Mouse (Mus musculus): ENCODE data around the gene Sec31a. TPM values are rescaled to one million over a fixed set of nuclear protein-coding genes. Genes with fewer than 3 reads are reported as not detected.
"Not testable (repeated sequence)": the region's sequence is repeated elsewhere in the genome, so short reads cannot be mapped to it uniquely, and the experiment has no call there.

The Sec31a gene
- polyA plus RNA-seq, 1 experiment from 2014 or later, result 54.7 TPM

DNA sequence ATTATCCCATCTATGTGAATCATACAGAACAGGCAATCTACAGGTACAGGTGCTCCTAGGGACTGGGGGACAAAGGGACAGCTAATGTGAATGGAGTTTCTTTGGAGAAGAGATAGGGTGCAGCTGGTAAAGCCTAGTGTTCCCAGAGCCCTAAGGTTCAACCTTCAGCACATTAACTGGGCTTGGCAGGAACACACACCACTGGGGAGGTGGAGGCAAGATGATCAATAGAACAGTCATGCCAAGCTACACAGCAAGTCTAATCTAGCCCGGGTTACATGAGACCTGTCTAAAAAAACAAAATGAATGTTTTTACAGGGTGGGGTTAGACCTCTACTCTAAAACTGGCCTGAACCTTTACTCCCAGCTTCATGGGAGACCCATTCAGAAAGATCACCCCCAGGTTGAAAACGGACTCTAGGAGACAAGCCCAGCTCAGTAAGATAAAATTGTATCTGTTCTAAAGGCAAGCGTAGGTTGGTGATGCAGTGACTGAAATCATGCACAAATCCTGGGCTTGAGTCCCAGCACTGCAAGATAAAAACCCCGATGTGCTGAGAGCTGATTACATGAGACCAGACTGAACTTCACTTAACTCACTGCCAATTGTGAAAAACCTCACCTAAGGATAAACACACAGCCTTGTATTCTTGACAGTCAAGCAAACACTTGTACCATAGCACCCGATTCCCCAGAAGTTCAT, 12.1 kb upstream of the Sec31a start:
- Histone ChIP-seq H3K4me1 (ENCODE audit: insufficient read depth) (peaks cover 38% of the 10 kb centered on the region), H3K9ac (replicated peaks) (peak overlapping the region; percentile 83), H3K4me2 (ENCODE audit: low read depth, low read length) (peak overlapping the region; percentile 95), H3K27me3 (ENCODE audit: insufficient read depth, low read length) (no peaks in the 10 kb centered on the region), H3K36me3 (replicated peaks; ENCODE audit: insufficient read depth, low read length) (peaks cover 17% of the 10 kb centered on the region), H3K4me3 (ENCODE audit: low read depth, low read length) (peak overlapping the region; percentile 69), H3K9me3 (ENCODE audit: low read length) (no peaks in the 10 kb centered on the region), H3K27ac (ENCODE audit: low read depth) (no peak overlapping the region)
- DNase-seq, result no peak
- 0 out of 2 replicates have a peak, but pooled peaks have one; percentile 21 for TF ChIP-seq EP300 (IDR thresholded peaks at IDR 0.05; ENCODE audit: low read depth)
- TF ChIP-seq CTCF (IDR thresholded peaks at IDR 0.05; ENCODE audit: low read depth), result no peak
- 6% methylated on average over 5 of the region's 5 CpGs for WGBS (ENCODE audit: insufficient replicate concordance)
- ATAC-seq, result no peak

DNA sequence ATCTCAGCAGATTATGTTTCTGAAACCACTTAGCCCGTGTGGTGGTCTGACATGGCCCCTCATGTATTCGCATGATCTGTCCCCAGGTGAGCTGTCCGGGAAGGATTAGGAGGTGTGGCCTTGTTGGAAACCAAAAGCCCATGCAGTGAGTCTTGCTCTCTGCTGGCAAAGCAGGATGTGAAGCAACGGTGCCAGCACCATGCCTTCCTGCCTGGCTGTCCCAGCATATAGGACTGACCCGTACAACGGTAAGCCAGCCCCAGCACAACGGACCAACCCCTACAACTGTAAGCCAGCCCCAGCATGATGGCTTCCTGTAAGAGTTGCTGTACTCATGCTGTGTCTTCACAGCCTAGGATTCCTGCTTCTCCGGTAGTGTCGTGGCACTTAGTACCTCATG, 11.2 kb upstream of the Sec31a start:
- no peak overlapping the region for H3K27ac ChIP-seq (ENCODE audit: low read depth)
- no peaks in the 10 kb centered on the region for H3K27me3 ChIP-seq (ENCODE audit: insufficient read depth, low read length)
- H3K4me3 ChIP-seq (ENCODE audit: low read depth, low read length), result peak overlapping the region; percentile 69
- H3K9me3 ChIP-seq (ENCODE audit: low read length), result no peaks in the 10 kb centered on the region
- ATAC-seq, result no peak
- no peak for DNase-seq
- 47% methylated on average over 9 of the region's 9 CpGs for WGBS (ENCODE audit: insufficient replicate concordance)
- peaks cover 38% of the 10 kb centered on the region for H3K4me1 ChIP-seq (ENCODE audit: insufficient read depth)
- peak overlapping the region; percentile 83; the same call in 1 of the 2 replicates for H3K9ac ChIP-seq (replicated peaks)
- H3K4me2 ChIP-seq (ENCODE audit: low read depth, low read length), result peak overlapping the region; percentile 95
- TF ChIP-seq CTCF (IDR thresholded peaks at IDR 0.05; ENCODE audit: low read depth) (no peak), EP300 (IDR thresholded peaks at IDR 0.05; ENCODE audit: low read depth) (no peak)
- peaks cover 23% of the 10 kb centered on the region for H3K36me3 ChIP-seq (replicated peaks; ENCODE audit: insufficient read depth, low read length)

DNA sequence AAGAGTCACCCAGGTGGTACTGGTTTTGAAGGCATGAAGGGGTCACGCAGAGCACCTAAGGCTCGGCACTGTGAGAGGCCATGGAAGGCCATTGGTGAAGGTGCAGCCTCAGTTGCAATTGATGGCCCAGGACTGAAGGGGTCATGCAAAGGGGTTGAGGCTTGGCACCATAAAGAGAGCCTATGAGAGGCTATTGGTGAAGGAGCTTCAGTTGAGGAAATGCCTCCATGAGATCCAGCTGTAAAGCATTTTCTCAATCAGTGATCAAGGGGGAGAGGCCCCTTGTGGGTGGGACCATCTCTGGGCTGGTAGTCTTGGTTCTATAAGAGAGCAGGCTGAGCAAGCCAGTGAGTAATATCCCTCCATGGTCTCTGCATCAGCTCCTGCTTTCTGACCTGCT, 9.8 kb upstream of the Sec31a start:
- H3K4me2 ChIP-seq (ENCODE audit: low read depth, low read length); H3K9me3 ChIP-seq (ENCODE audit: low read length); H3K27me3 ChIP-seq (ENCODE audit: insufficient read depth, low read length); H3K9ac ChIP-seq (replicated peaks); DNase-seq; H3K4me3 ChIP-seq (ENCODE audit: low read depth, low read length); H3K27ac ChIP-seq (ENCODE audit: low read depth); ATAC-seq: not testable (repeated sequence)
- Histone ChIP-seq H3K36me3 (replicated peaks; ENCODE audit: insufficient read depth, low read length) (peaks cover 38% of the 10 kb centered on the region), H3K4me1 (ENCODE audit: insufficient read depth) (peaks cover 34% of the 10 kb centered on the region)
- 87% methylated on average over 2 of the region's 2 CpGs for WGBS (ENCODE audit: insufficient replicate concordance)

DNA sequence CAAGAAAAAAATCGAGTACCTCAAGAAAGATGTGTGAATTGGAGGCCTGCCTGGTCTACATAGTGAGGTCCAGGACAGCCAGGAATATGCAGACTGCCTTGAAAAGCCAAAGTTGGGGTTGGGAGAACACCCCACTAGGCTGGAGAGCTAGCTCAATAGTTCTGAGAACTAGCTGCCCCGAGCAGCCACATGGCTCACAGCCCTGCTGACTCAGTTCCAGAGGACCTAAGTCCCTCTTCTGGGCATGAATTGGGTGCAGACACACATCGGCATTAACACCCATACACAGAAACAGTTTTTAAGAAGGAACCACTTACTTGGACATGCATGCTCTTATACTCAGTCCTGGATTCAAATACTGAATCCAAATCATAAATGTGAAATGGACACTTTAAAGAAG, 8.2 kb upstream of the Sec31a start:
- Histone ChIP-seq H3K4me3 (ENCODE audit: low read depth, low read length) (no peak overlapping the region), H3K27ac (ENCODE audit: low read depth) (no peak overlapping the region), H3K27me3 (ENCODE audit: insufficient read depth, low read length) (no peaks in the 10 kb centered on the region), H3K9me3 (ENCODE audit: low read length) (no peaks in the 10 kb centered on the region), H3K36me3 (replicated peaks; ENCODE audit: insufficient read depth, low read length) (peaks cover 47% of the 10 kb centered on the region), H3K4me1 (ENCODE audit: insufficient read depth) (peaks cover 27% of the 10 kb centered on the region), H3K9ac (replicated peaks) (no peak overlapping the region), H3K4me2 (ENCODE audit: low read depth, low read length) (no peak overlapping the region)
- no peak for TF ChIP-seq EP300 (IDR thresholded peaks at IDR 0.05; ENCODE audit: low read depth)
- no peak for TF ChIP-seq CTCF (IDR thresholded peaks at IDR 0.05; ENCODE audit: low read depth)
- 67% methylated on average over 3 of the region's 3 CpGs for WGBS (ENCODE audit: insufficient replicate concordance)
- DNase-seq, result no peak
- no peak for ATAC-seq

DNA sequence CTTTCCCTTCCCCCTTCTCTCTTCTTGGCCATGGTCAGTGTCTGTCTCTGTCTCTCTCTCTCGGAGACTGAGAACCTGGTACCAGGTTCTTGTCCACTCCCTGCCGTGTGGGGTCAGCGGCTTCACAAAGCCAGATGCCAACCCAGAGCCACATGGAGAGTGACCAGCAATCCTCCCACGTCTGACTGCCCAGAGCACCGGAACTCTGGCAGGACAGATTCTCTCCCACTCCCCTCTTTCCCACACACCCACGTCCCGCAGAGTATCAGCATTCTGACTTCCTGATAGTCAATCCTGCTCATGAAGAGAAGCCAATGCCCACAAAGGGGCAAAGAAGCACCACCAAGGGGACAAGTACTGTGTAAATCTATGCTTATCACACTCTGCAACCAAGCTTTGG, 7.6 kb upstream of the Sec31a start:
- H3K36me3 ChIP-seq (replicated peaks; ENCODE audit: insufficient read depth, low read length), result peaks cover 51% of the 10 kb centered on the region
- ATAC-seq, result no peak
- 75% methylated on average over 7 of the region's 7 CpGs for WGBS (ENCODE audit: insufficient replicate concordance)

DNA sequence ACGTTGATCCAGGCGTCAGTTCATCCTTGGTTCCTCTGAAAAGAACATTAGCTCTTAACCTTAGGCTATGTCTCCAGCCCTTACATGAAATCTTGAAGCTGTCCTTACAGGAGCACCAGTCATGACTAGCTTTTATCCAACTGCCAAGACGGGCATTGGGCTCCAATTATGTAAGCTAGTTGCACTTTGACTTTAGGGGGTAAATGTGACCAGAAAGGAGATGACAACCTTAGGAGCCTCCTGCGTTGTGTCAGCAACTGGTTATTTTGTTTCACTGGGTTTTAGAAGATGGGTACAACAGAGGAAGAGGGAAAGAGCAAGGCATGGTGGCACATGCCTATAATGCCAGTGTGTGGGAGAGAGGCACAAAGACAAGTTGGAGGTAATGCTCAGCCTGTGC, 2.8 kb upstream of the Sec31a start:
- ATAC-seq (no peak), DNase-seq (no peak)
- no peak overlapping the region for H3K27ac ChIP-seq (ENCODE audit: low read depth)
- H3K9me3 ChIP-seq (ENCODE audit: low read length), result no peaks in the 10 kb centered on the region
- WGBS (ENCODE audit: insufficient replicate concordance), result 70% methylated on average over 4 of the region's 4 CpGs
- no peak overlapping the region for H3K4me3 ChIP-seq (ENCODE audit: low read depth, low read length)
- no peaks in the 10 kb centered on the region for H3K27me3 ChIP-seq (ENCODE audit: insufficient read depth, low read length)
- H3K4me1 ChIP-seq (ENCODE audit: insufficient read depth), result peaks cover 10% of the 10 kb centered on the region; the same call in 1 of the 2 replicates
- H3K36me3 ChIP-seq (replicated peaks; ENCODE audit: insufficient read depth, low read length), result peaks cover 33% of the 10 kb centered on the region
- H3K9ac ChIP-seq (replicated peaks), result no peak overlapping the region
- TF ChIP-seq EP300 (IDR thresholded peaks at IDR 0.05; ENCODE audit: low read depth) (no peak), CTCF (IDR thresholded peaks at IDR 0.05; ENCODE audit: low read depth) (no peak)
- no peak overlapping the region for H3K4me2 ChIP-seq (ENCODE audit: low read depth, low read length)

More for the DNA sequence above, 7.6 kb upstream of the Sec31a start:
- Histone ChIP-seq H3K9me3 (ENCODE audit: low read length) (no peaks in the 10 kb centered on the region), H3K27ac (ENCODE audit: low read depth) (no peak overlapping the region), H3K9ac (replicated peaks) (no peak overlapping the region), H3K27me3 (ENCODE audit: insufficient read depth, low read length) (no peaks in the 10 kb centered on the region), H3K4me3 (ENCODE audit: low read depth, low read length) (no peak overlapping the region), H3K4me2 (ENCODE audit: low read depth, low read length) (no peak overlapping the region), H3K4me1 (ENCODE audit: insufficient read depth) (peaks cover 22% of the 10 kb centered on the region)
- no peak for DNase-seq
- TF ChIP-seq CTCF (IDR thresholded peaks at IDR 0.05; ENCODE audit: low read depth), result no peak
- no peak for TF ChIP-seq EP300 (IDR thresholded peaks at IDR 0.05; ENCODE audit: low read depth)

Measured in liver, postnatal 0 days (tissue).